Mouse (Mus musculus): ENCODE measurements around the gene Mid1.

Mid1 gene

DNA sequence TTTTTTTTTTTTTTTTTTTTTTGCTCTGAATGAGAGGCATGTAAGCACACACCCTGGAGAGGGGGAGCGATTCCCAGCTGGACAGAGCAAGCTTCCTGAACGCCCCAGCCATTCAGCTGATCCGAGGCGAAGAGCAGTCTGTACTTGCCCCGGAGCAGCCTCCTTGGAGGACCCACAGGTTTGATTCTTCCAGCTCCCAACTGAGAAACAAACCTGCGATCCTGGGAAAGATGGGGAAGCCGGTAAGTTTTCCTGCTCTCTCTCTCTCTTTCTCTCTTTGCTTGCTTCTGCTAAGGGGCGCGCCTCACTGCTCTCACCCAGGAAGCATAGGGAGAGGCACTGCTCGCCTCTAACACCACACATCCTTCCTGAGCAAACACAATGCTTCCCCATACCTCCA, at the start of gene Mid1:
Gene Mid1 (plus strand): TSS at position 69 of the 400 bp plus-strand sequence.
- DNase-seq = no peak

DNA sequence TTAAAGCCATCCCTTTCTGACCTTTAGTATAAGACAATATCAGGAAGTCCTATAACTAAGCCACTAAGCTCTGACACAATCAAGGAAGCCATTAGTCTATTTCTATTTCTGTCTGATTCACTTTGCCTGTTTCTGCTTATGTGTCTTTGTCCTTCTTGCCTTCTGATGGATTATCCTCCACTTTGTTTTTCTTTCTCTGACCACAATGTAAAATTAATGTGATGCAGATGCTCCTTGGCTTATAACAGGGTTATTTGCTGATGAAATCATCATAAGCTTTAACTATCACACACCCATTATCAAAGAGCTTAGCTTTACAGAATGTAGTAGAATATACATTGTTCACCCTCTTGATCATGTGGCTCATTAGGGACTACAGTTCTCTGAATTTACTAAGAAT, 11.9 kb upstream of the Mid1 start:
- no peak for DNase-seq

GRCm38 (mm10) chrX:169676313-169676712, 8.7 kb upstream of the Mid1 start:
- DNase-seq = no peak

- no peak for DNase-seq
Observed at GRCm38 (mm10) chrX:169685731-169686130, 732 bp downstream of the Mid1 start.

GRCm38 (mm10) chrX:169691217-169691616, 6.2 kb downstream of the Mid1 start:
- DNase-seq = no peak

DNA sequence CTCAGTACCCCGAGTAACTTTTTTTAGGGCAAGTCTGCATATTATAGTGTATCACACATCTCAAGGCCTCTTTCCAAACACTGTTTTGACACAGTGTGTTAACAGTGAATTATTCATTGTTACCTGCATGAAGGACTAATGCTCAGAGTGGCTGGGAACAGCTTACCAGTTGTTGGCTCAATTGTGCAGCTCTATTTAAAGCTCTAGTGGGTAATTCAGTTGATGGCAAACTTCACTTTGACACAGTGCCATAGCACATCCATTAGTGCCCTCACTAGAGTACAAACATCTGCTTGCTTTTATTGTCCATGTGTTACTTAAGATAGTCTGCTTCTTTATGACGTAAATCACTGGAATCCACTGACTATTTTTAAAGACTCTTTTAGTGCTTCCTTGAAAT, 6.7 kb downstream of the Mid1 start:
- no peak for DNase-seq

GRCm38 (mm10) chrX:169692225-169692909, 7.4 kb downstream of the Mid1 start:
- DNase-seq = no peak

DNA sequence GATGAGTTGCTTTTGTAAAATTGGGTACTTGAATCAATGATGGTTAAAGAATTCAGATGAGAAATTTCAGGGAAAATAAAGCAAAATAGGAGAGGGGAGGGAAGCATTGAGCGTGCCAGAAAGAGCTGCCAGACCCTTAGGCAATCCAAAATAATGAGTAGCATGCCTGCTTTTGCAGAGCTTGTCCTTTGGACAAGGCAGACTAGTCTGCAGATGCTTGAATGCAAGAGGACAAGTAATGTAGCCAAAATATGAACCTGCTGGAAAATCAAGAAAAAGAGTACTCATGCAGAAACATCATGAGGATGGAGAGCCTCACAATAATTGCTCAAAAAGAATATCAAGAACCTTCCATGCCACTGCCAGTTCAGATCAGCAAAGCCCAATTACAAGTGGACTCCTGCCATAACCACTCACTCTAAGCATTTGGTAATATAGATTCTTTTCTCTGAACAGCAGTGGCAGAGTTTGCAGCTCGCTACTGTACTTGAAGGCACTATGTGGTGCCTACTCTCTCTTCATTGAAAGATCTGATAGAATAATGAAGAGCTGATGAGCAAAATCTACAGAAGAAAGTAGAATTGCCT, 19.1 kb downstream of the Mid1 start:
- DNase-seq = no peak

- DNase-seq = no peak
Observed at GRCm38 (mm10) chrX:169723511-169723910, 38.5 kb downstream of the Mid1 start.

DNA sequence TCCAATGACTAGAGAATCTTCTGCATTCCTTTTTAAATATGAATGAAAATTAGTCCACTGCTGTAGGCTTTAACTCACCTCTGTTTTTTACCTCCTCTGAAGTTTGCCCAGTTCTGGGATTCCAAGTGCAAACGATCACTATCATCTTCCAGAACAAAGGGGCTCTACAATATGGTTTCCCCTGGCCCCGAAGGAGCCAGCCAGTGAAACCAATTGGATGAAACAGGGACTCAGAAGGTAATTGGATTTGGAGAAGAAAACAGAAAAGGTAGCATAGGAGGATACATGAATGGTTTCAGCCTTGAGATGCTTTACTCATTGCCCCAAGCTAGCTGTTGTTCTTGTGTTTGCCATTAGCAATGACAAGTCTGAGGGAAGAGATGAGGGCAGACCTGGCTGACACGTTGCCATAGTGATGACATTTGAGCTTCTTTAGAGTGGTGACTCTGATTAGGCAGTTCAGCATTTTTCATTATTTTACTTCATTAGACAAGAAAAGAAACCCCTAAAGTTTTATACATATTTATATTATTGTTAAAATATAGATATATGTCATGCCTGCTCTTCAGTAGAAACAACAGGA, 50.5 kb downstream of the Mid1 start:
- DNase-seq = no peak

DNA sequence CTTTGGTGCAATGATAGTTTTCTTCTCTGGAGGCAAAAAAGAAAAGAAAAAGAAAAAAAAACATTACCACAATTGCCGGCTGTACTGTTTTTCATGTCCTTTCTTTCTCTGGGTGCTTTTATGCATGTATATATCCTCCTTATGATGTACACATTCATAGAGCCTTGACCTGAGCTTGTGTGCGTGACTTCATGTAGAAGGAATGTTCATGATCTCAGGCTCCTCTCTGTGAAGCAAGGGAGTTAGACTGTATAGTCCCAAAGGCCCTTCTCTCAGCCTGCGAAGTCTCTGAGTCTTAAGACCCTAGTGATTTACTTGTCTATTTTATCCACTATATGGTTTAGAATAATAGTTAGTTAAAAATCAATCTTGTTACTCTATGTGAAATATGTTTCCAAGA, 73.0 kb downstream of the Mid1 start:
- DNase-seq = no peak

DNA sequence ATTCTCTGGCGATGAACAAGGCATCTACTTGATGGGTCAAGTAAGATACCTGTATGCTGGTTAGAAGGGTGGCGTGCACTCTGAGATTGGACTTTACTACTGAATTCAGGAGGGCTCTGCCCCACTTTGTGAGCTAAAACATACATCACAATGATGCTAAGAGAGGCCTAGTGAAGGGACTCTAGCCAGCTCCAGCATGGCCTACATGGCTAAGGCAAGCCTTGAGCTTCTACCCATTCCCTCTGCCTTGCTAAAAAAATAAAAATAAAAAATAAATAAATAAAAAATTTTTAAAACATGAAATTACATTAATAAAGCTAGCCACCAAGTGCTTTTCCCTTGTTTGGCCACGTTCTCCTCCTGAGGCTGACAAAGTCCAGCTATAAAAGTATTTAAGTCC, 94.5 kb downstream of the Mid1 start, which contains the start of gene 4933400A11Rik:
Gene 4933400A11Rik (minus strand): TSS at position 101 of the 400 bp plus-strand sequence.
- DNase-seq = no peak

GRCm38 (mm10) chrX:169789702-169790101, 104.7 kb downstream of the Mid1 start:
- DNase-seq = no peak

GRCm38 (mm10) chrX:169792879-169793278, 107.9 kb downstream of the Mid1 start:
- DNase-seq = no peak

DNA sequence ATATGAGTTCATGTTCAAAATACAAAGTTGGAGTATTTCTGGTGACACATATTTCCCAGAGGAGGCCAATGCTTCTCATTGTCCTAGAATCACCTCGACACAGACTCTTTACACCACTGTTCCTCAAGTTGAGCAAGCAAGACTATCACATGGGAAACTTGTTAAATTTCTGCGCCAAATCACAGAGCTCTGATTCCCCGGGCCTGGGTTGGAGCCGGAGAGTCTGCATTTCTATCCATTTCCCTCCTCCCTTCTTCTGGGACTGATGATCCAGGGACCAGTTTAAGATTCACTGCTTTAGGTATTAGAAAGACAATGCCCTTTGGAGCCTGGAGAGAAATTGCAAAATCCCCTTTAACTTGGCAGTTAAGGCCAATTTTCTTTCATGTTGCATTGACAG, 109.4 kb downstream of the Mid1 start:
- no peak for DNase-seq

DNA sequence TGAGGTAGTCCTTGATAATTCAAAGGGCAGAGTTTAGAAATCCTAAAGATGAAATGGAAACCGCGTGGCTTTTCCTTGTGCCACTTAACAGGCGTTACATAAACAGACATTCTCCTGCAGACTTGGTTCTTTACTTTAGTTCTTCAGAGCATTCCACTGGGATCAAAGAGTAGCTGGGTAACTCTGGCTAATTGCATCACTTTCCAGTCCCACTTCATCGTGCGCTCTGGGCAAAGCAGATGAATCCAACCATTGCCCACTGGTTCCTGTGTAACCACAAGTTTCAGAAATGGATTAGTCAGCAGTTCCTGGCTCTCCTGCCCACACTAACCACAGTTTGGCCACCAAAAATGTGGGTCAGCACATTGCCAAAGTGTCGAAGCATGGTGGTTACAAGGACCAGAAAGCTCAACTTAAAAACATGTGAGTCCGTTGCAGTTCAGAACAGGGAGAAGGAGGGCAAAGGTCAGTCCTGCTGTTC, 109.9 kb downstream of the Mid1 start:
- DNase-seq = no peak

GRCm38 (mm10) chrX:169797148-169797547, 112.1 kb downstream of the Mid1 start:
- no peak for DNase-seq

DNA sequence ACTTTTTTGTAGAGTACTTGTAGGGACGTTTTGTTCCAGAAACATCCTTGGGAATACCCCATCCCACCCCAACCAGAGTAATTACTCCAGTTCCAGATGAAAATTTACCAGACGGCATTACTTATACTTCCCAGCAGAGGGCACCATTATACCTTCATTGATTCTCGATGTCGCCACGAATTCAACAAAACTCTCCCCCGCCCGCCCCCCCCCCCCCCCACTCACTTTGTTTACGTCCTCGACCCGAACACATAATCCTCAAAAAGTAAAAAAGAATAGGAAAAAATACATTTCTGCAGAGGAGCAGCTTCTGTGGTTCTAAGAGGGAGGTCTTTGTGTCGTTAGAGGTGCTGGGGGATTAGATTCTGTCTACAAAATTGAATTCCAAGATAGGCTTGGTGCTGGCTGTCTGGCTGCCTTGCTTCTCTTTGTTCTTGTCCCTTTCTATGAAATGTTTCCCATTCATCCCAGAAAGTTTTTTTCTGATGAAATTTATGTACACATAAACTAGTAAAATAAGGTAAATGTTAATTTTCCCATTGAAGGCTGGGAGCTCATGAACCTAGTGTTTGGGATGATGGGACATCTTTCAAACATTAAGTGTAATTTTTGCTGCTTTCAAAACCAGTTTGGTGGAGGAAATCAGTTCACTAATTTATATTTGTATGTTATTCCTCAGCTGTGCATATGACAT, 114.1 kb downstream of the Mid1 start:
- DNase-seq = peak; percentile 12

GRCm38 (mm10) chrX:169800238-169800637, 115.2 kb downstream of the Mid1 start:
- DNase-seq = no peak

- no peak for DNase-seq
Observed at GRCm38 (mm10) chrX:169805791-169806190, 120.8 kb downstream of the Mid1 start.

DNA sequence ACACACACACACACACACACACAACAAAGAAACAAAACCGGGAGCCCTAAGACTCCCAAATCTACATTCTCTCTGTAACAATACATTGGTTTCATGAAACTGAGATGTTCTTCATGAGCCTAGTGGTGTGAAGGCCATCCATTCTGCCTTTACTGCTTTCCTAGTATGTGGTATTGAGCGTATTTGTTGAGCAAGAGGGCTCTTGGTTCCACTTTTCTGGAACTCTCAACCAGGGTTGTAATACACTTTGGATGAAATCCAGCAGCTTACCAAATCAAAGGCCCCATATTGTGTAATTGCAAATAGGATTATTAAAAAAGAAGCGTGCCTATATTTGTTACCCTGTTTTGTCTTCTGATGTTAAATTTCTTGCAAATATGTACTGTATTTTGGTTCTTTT, 122.7 kb downstream of the Mid1 start:
- DNase-seq = no peak

DNA sequence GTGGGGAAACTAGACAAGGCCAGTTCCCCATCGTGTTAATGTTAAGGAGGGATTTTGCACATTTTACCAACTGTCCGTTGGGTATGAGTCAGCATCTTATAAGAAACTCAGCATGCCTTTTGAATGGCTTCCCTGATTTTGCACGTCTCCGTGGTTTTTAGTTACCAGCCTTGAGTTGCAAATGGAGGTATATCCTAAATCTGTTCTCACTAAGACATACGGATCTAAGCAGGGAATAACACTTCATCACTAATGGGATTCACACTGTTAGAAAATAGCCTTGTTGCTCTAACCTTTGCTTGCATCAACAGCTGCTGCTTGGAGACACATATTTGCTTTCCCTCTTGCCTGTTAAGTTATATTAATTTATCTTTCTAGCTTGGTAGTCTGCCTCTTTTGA, 126.3 kb downstream of the Mid1 start:
- DNase-seq = no peak

DNA sequence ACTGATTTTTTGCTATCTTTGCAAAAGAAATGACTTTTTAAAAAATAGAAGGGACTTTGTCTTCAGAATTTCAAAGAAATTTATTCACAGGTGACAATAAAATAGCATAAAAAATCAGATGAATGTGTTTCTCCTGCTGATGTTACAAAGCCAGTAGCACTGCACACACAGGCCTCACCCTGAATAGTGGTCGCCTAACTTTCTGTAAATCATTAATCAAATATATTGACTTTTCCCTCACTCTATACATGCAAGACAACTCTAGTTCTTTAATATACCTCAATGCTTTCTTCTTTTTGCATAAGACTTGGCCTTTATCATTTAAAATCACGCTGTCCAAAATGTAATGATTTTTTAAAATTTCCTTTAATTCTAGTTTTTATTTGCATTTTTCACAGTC, 126.8 kb downstream of the Mid1 start:
- DNase-seq = no peak

- DNase-seq = no peak
Observed at GRCm38 (mm10) chrX:169813673-169814072, 128.7 kb downstream of the Mid1 start.

Data from thymus, postnatal 25 days (tissue).